Mouse (Mus musculus): ENCODE data around the gene Prkch. TPM values are rescaled to one million over a fixed set of nuclear protein-coding genes. Genes with fewer than 3 reads are reported as not detected.
"Not testable (repeated sequence)": the region's sequence is repeated elsewhere in the genome, so short reads cannot be mapped to it uniquely, and the experiment has no call there.

The Prkch gene
- polyA plus RNA-seq (2017; shearing (Covaris generic)): 10 to 100 TPM; 73.0 to 76.1 TPM

DNA sequence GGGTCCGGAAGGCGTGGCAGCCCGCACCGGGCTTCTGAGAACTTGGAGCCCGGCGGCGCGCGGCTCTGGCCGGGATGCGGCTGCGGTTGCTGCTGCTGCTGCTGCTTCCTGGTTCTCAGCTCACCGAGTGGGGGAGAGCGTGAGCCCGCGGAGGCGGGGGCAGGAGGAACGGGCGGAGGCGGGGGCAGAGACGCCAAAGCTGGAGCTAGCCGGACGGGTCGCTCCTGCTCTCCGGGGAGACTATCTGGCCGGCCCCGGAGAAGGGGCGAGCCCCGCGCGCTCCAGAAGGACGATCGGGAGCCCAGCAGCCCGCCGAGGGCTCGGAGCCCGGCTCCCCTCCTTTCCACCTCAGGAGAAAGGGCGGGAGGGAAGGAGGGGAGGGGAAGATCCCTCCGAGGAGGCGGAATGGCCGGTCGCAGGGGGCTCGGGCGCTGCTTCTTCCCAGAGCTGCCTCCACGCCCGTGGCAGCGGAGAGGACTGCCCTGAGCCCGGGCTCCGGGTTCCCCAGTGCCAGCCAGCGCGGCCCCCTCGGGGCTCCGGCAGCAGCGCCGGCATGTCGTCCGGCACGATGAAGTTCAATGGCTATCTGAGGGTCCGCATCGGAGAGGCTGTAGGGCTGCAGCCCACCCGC, at the start of gene Prkch:
Prkch (plus strand) TSS at position 187 of the 631 bp plus-strand sequence.
- ATAC-seq: peak; percentile 79

DNA sequence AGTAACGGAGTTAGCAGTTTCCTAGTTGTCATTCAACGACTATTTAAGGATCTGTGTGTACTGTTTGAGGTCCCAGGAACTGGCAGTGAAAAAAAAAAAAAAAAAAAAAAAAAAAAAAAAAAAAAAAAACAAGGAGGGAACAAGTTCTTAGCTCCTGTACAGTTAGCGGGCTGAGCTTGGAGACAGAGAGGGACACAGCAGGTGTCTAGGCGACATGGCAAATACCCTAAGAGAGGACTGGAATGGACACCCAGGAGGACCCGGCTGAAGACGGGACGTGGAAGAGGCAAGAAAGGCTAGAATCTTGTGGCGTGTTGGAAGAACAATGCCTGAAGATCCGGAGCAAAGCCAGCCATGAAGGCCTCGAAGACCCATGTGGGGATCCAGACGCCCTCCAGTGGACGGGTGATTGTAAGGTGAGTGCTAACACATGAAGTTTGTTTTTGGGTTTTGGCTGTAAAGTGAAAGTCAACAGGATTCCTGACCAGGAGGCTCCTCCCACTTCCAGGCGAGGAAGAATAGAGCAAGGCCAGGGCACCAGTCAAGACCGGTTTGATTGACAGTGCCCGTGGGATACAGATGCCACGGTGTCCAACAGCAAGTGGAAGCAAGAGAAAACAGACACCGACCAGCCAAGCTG, 47.0 kb upstream of the Prkch start:
- peak; percentile 41 for ATAC-seq

DNA sequence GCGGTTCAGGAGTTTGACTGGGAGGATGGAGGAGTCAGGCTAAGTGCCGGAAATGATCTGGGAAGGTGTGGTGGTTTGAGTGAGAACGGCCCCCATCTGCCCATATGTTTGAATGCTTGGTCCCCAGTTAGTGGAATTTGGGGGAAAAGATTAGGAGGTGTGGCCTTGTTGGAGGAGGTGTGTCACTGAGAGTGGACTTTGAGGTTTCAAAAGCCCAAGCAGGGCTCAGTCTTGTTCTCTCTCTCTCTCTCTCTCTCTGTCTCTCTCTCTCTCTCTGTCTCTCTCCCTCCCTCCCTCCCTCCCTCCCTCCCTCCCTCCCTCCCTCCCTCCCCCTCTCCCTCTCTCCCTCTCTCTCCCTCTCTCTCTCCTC, 46.5 kb upstream of the Prkch start:
- ATAC-seq: not testable (repeated sequence)

DNA sequence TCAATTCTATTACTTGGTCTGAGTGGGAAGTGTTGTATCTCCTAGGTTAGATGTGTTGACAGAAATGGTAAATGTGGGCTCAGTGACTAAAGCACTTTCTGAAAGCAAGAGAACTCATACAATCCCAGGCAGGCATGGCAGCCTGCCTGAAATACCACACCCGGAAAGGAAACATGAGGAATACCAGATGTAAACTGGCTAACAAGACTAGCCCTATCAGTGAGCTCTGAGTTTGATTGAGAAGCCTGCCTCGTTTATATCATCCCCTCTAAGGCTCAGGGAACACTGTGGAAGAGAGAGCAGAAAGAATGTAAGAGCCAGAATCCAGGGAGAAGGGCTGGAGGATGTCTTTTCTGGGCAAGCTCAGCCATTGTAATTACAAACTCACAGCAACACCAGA, 45.4 kb upstream of the Prkch start:
- ATAC-seq: no peak

DNA sequence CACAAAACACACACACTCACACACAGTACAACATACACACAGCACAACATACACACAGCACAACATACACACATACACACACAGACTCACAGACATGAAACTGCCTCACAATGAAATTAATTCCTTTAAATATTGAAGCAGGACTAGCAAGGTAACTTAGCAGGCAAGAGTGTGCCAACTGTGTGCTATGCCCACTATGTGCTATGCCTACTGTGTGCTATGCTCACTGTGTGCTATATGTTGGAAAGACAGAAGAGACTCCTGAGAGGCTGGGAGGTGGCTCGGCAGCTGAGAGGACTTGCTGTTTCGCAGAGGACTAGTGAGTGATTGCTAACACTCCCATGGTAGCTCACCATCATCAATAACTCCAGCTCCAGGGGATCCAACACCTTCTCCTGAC, 44.2 kb upstream of the Prkch start:
- ATAC-seq: no peak

DNA sequence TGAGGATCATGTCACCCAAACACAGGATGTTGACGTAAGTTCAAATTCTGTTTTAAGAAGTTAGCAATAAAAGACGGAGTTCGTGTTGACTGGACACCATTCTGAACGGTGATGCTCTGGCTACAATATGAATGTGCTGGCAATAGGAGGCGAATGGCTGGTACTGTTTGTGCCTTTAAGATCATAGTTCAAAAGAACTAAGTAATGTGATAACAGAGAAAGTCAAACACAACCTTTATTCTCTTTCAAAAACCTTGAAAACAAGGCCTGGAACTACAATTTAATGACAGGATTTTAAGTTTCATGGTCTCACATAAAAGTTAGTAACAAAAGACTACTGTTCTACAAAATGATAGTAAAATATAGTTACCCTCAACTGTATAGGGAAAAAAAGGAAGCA, 41.4 kb upstream of the Prkch start:
- no peak for ATAC-seq

DNA sequence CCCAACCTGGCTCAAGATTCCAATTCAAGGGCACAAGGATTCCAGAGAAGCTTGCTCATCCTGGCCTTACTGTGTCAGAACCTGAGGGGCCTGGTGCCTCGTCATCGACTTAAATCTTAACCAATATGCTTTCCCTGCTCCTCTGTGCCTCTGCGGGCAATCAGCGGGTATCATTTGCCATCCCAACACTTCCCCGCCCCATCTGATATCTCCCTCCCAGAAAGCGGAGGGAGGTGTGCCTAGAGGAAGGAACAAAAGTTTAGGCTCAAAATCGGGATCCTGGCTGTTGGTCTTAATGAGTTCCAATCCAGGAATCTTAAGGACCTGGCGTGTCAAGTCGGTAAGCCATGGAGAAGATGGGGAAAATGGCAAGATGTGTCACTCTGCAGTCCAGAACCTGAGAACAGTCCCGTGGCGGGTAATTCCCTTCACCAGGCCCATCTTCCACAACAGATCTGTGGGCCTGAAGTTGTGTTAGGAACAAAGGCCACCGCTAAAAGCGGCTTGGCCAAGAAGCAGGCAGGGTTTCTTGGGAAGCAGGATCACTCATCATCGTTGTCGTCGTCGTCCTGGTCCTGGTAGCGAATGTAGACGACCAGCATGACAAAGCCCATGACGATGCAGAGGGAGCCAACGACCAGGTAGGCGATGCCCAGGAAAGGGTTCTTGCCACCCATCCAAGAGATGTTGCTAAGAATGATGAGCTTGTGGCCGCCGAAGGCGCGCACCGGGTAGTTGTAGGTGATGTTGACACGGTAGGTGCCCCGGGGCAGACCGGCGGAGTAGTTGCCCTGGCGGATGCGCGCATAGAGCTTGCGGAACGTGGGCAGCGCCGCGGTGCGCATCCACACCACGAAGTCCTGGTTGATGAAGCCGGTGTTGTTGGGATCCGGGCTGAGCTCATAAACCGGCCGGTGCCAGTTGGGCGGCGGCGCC, 39.6 kb upstream of the Prkch start:
- ATAC-seq: peak; percentile 43

DNA sequence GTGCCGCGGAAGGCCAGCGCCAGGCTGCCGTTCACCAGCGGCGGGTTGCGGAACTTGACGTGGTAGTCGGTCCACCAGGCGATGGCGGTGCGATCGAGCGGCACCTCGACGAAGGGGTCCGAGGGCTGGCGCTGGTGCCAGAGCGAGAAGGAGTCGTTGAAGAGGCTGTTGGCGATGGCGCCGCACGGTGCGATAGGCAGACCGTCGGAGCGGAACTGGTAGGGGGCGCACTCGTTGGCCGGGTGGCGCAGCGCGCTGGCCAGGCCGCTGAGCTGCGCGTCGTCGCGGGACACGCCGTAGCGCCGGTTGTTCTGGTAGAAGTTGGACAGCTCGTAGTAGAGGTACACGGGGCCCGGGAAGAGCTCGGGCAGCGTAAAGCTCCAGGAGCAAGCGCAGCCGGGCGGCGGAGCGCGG, 38.9 kb upstream of the Prkch start:
- peak; percentile 78 for ATAC-seq

DNA sequence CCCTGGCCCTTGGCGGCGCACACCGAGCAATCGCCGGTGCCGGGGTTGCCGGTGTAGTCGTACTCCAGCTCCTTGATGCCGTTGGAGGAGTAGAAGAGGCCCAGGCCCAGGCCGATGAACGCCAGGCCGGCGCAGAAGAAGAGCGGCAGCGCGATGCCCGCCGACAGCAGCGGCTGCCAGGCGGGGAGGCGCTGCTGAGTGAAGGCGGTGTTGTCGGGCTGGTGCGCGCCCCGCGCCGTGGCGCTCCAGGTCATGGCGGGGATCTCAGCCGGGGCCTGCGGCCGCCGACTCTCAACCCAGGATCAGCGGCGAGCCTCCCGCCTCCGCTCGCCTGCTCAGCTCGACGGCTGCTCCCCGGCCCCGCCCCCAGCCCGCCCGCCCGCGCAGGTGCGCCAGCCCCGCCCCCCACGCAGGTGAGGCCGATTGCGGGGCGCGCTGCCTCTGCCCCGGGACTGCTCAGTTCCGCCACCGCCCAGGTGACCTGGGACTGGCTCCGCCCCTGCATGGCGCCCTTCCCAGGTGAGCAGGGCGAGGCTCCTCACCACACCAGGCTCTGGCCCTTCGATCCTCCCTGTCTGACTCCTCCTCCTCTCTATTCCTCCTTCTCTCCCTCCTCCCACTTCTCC, 38.4 kb upstream of the Prkch start, which contains the start of gene Tmem30b:
Tmem30b (minus strand) TSS at position 307 of the 626 bp plus-strand sequence.
- ATAC-seq: peak; percentile 38

DNA sequence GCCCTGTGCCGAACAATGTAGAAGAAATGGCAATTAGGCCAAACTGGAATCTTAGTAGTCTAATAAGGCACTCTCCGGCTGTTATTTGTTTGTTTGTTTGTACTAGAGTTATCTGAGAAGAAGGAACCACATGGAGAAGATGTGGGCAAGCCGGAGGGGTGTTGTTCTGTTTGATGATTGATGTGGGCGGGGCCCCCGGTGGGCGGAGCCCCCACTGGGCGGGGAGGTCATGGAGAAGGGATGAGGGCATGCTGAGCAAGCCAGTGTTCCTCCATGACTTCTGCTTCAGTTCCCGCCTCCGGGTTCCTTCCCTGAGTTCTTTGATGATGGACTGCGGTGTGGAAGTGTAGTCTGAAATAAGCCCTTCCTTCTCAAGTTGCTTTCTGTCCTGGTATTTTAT, 37.0 kb upstream of the Prkch start:
- no peak for ATAC-seq

DNA sequence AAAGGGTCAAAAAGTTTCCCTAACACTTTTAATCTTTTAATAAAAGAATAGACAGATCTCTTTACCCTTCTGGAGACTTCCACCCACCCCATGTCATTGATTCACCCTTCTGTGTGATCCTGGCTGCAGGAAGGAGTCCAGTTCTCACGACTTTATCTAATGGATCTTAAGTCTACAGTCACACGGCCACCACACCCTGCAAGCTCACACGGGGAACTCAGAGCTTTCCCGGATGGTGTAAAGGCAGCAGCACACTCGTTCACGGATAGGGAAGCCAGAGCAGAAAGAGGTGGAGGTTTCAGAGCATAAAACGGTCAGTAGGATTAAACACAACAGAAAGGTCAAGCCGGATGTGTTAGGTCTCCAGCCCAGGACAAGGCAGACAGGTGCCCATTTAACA, 36.3 kb upstream of the Prkch start:
- no peak for ATAC-seq

DNA sequence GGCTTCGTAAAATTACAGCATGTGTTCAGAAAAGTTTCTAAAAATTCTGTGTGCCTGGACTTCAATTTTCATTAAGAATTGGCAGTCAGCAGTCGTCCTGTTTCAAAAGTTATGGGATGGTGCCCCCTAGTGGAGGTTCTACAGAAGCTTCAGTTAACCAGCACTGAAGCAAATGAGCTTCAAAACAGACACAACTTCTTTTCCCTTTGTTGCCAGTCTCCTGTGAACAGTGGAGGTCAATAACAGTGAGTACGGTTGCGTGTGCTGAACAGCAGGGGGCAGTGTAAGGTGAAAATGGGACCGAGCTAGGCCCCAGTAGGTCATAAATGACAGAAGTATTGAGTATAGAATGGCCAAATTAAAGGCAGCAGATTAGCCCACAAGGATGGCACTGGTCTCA, 30.4 kb upstream of the Prkch start:
- ATAC-seq: peak; percentile 77

DNA sequence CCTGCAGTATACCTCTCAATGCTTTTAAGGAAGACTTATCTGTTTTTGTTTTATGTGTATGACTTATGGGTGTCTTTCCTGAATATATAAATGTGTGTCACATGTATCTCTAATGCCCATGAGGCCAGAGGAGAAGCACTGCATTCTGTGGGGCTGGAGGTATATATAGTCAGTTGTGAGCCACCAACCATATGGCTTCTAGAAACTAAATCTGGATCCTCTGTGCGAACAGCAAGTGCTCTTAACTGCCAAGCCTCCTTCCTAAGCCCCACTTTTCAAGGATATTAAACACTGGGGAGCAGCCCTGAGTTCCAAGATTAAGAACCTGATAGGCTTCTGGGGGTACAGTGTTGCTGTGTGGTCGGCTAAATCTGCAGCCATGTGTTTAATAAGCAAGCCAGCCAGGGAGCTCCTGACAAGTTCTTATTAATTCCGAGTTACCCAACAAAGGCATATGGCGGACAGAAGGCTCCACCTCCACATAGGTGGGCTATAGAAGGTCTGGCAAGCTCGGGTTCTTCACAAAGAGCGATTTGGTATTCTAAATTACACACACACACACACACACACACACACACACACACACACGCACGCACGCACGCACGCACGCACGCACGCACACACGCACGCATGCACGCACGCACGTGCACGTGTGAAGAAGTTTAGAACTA, 25.9 kb upstream of the Prkch start:
- no peak for ATAC-seq

DNA sequence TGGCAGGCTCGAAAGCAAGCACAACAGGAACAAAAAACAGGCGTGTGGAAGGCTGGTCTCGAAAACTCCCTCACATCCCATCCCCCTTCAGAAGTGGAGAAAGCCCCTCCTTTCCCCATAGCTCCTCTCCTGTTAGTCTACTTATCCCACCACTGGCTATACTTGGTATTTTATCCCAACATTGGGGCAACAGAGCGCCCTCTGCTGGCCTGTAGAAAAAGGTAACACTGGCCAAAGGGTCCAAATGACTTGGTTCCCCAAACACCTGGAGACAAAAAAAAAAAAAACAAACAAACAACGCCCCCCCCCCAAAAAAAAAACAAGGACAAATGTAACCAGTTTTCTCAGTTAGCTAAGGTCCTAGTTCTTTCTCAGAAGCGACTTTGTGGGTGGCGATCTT, 24.5 kb upstream of the Prkch start:
- ATAC-seq: no peak

DNA sequence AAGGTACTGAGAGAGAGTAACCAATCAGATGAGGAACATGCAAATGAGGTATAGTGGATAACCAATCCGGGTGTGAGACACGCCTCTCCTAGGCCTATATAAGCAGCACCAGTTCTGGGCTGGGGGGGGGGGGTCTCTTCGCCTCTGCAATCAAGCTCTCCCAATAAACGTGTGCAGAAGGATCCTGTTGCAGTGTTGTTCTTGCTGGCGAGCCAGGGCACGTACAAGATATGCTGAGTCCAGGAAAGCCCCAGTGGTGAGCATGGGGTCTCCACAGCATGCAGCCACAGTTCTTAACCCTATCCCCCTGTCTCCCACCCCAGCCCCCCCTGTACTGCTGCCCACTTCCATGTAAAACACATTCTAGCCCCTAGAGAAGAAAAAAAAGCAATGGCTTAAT, 21.5 kb upstream of the Prkch start:
- ATAC-seq: not testable (repeated sequence)

DNA sequence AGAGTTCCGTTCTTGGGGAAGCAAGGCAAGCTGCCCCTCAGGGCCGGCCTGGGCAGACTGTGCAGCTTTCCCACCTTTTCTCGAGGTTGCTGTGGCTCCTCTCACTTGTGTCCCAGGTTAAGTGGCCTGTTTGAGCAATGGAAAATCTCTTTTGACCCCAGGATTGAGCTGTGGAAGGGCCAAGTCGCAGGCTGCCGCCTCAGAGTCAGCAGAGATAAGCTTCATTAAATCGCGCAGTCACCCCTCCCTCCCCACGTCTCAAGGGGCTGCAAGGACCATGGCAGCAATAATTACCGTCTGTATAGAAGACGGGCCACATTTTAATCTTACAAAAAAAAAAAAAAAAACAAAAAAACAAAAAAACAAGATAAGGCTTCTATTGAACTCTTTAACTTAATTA, 20.4 kb upstream of the Prkch start:
- ATAC-seq: no peak

DNA sequence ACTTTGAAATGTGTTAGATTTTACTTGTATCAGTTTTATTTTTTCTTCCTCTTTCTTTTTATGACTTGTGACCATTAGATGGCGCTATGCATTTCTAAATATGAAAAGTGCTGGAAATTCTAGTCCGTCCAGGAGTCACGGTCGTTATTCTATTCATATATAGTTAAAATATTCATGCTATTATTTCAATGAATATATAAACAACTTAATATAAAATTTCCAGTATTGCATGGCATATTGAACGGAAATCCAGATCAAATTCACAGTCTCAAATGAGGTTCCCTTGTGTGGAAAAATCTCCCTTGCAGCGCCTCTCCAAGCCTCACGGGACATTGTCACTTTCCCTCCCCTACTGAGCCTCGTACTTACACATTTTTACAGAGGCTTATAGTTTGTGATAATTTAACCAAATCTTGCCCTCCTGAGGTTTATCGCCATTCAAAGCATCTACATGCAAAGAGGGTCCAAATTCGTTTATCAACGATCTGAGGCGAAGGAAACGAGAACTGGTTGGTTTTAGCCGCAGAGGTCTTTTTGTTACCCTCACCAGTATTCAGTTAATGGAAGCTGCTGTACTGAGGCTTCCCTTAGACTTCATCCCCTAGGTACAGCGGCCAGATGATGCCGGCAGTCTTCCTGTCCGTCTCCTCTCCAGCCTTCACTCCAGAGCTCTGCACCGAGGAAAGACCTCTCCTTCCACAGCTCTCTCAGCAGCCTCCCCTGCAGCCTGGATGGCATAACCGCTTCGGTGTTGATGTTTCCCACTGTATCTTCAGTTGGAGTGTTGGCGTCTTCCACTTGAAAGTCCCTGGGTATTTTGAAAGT, 19.6 kb upstream of the Prkch start:
- ATAC-seq: peak; percentile 72

DNA sequence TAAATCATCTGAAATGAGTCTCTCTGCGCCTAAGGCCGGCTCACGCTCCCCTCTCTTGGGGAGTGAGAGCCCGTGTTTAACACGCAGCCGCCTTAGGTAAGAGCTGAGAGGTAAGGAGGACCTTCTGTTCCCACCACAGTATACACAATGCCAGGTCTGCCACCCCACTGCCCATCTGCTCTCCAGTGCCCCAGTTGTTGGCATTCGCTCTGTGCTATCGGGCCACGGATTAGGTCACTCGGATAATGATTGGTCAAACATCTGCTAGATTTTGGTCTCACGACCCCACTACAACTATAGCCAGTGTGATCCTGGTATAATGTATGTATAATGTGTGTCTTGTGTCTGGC, 19.0 kb upstream of the Prkch start:
- ATAC-seq: peak; percentile 46

DNA sequence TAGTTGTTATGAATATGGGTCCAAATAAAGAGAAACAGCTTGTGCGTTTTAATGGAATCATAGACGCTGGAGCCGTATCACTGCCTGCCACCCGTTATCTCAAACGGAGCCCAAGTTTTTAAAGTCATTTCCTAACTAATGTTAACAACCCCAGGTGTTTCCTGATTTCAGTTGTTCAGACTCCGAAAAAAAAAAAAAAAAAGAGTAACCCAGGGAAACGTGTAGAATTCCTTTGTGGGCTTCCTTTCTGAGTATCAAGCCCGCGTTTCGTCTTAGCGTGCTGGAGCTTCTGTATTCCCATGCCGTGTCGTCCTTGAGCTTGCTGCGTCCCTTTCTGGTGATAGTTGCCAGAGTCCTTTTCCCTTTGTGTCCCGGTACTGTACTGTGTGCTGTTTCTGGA, 10.0 kb upstream of the Prkch start:
- peak; percentile 11 for ATAC-seq

DNA sequence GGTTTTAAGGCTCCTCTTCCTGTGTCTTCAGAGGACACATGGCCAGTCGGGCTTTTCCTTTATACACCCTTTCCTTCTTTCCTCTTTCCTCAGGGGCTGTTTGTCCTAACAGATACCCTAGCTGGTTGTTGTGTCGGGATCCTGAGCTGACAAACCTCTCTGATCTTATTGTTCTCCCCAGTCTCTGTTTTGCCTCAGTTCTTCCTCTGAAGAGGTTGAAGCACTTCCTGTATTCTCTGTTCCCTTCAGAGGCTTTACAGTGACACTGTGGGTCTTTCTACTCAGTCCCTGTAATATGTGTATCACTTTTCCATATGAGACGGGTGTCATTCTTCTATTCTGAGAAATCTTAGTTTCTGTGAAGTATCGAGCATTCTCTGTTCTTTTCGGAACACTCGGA, 6.5 kb upstream of the Prkch start:
- ATAC-seq: peak; percentile 68

DNA sequence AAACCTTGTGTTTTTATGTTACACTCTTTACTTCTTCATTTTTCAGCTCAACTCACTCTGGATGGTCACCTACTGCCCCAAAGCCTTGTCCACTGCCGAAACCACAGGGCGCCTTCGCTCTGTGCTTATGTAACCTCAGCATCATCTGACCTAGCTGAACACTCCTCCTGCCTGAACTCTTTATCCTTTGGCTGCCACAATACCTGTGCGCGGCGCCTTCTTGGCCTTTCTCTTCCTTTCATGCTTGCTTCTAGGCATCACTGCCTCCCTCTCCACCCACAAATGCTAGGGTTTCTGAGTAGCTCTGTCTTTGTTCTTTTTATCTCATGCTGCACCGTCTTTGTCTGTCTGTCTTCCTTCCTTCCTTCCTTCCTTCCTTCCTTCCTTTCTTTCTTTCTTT, 3.8 kb upstream of the Prkch start:
- ATAC-seq: no peak

DNA sequence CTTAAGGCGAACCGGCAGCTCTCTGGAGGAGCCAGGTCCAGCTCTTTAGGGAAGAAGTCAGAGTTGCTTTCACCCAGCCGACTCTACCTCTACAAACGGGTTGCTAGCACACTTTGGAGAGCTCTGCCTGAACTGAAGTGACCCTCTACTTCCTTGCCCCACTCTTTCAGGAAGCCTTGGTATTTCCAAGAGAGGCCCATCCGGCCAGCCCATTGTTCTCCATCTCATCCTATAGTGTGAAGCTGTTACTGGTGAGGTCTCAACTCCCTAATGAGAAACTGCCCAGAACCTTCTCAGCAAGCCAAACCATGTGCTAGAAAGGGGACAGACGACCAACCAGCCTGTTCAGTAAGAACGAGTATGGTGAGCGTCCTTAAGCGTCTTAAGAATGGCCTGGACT, 1.3 kb upstream of the Prkch start:
- no peak for ATAC-seq
